In the genomic region with DNA sequence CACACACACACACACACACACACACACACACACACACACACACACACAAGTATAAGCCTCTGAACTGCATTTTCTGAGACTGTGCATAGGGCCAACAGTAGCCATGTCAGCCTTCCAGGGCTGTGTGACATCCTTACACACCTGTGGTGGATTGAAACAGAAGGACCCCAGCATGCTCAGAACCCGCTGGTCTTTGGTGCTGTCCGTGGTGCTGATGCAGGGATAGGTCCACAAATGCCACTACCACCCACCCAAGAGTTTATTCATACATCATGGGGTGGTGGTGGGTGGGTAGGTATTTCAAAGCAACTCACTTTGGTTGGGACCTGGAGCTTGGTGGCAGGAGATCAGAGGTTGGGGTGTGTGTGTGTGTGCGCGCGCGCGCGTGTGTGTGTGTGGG, we compare ENCODE assay signal across 11 mouse cellular contexts. TPM values are rescaled to one million over a fixed set of nuclear protein-coding genes. Genes with fewer than 3 reads are reported as not detected.
DNase-seq lines count a peak whose midpoint lies in the region; ATAC-seq and TF ChIP-seq lines count a peak whose summit lies in the region.
"Had no signal": no experiment of that assay in that cellular context is flagged by ENCODE, and none has a peak within 500 bp of the region (broad histone marks: within the 10 kb centered on the region; RNA-seq: fewer than 3 reads in every experiment).

No protein-coding gene starts in this region.

- no peak overlapping the region for H3K4me3 ChIP-seq in intestine, embryonic 14.5 days (ENCODE audit: low read depth, low read length)
- no peak overlapping the region for H3K4me3 ChIP-seq in intestine, postnatal 0 days (ENCODE audit: low read depth, low read length)
- H3K4me3 ChIP-seq: heart, embryonic 12.5 days had no signal

- H3K27ac ChIP-seq in intestine, embryonic 14.5 days (ENCODE audit: low read depth), result no peak overlapping the region
- H3K27ac ChIP-seq in intestine, postnatal 0 days (ENCODE audit: low read depth, low read length), result no peak overlapping the region

- WGBS in intestine, embryonic 14.5 days, result 0% methylated on average over 8 of the region's 8 CpGs
- 0% methylated on average over 3 of the region's 8 CpGs for WGBS in intestine, postnatal 0 days

- peak; percentile 80 for DNase-seq in intestine, embryonic 14.5 days (ENCODE audit: low spot score)
- peak; percentile 33 for DNase-seq in urinary bladder, postnatal 25 days (ENCODE audit: low spot score)
- no peak for DNase-seq in urinary bladder, postnatal 36 days (ENCODE audit: low spot score in 2 of 2)
- peak; percentile 74 for DNase-seq in forelimb bud, embryonic 11.5 days (ENCODE audit: low read depth, low spot score)
- peak; percentile 73 for DNase-seq in thymus, postnatal 4 days
- DNase-seq in layer of hippocampus, adult 18-20 months (ENCODE audit: low spot score in 2 of 2), result no peak
- DNase-seq in right cerebral cortex, postnatal 14 days, result no peak

- H3K4me2 ChIP-seq in intestine, embryonic 14.5 days (ENCODE audit: low read length), result no peak overlapping the region
- H3K4me2 ChIP-seq in intestine, postnatal 0 days (replicated peaks; ENCODE audit: low read depth), result no peak overlapping the region
- H3K4me2 ChIP-seq: heart, embryonic 12.5 days had no signal

- H3K36me3 ChIP-seq in intestine, embryonic 14.5 days (ENCODE audit: control insufficient read depth, insufficient read depth, low read length), result no peaks in the 10 kb centered on the region
- no peaks in the 10 kb centered on the region for H3K36me3 ChIP-seq in intestine, postnatal 0 days (ENCODE audit: control insufficient read depth, insufficient read depth)
- H3K36me3 ChIP-seq: heart, embryonic 12.5 days had no signal

- ATAC-seq in intestine, embryonic 14.5 days (replicated peaks; ENCODE audit: low FRiP score, low TSS enrichment, low read depth), result no peak
- no peak for ATAC-seq in intestine, postnatal 0 days
- ATAC-seq: activated CD4-positive, CD25-positive, alpha-beta regulatory T cell, adult 4 months had no signal

- no peak for TF ChIP-seq CTCF in intestine, postnatal 0 days (IDR thresholded peaks at IDR 0.05; ENCODE audit: low read depth)

- H3K9ac ChIP-seq in intestine, embryonic 14.5 days (ENCODE audit: low read length), result no peak overlapping the region
- no peak overlapping the region for H3K9ac ChIP-seq in intestine, postnatal 0 days (ENCODE audit: low read depth, low read length)
- H3K9ac ChIP-seq: heart, embryonic 12.5 days had no signal

- no peaks in the 10 kb centered on the region for H3K4me1 ChIP-seq in intestine, embryonic 14.5 days (replicated peaks; ENCODE audit: control insufficient read depth, insufficient read depth, low read length)
- no peaks in the 10 kb centered on the region for H3K4me1 ChIP-seq in intestine, postnatal 0 days (replicated peaks; ENCODE audit: control insufficient read depth, insufficient read depth, low read length)

- peaks cover 89% of the 10 kb centered on the region for H3K27me3 ChIP-seq in intestine, embryonic 14.5 days (replicated peaks; ENCODE audit: control insufficient read depth, insufficient read depth, low read length)
- H3K27me3 ChIP-seq in intestine, postnatal 0 days (replicated peaks; ENCODE audit: control insufficient read depth, insufficient read depth, low read length), result peaks cover 72% of the 10 kb centered on the region

- H3K9me3 ChIP-seq in intestine, embryonic 14.5 days (ENCODE audit: control insufficient read depth, low read length), result no peaks in the 10 kb centered on the region
- H3K9me3 ChIP-seq in intestine, postnatal 0 days (ENCODE audit: control insufficient read depth), result no peaks in the 10 kb centered on the region
- H3K9me3 ChIP-seq: heart, embryonic 12.5 days had no signal

RNA-seq across cellular contexts. Expression of gene Cryba2, which starts 1.4 kb away (rescaled TPM):
- 2.5 TPM in 1 of 2 replicates, not detected in the other for polyA plus RNA-seq in intestine, embryonic 14.5 days (2014; fragmentation: Nextera tagmentation; extraction: Ambion mirVana)
- 0.71 and 1.2 TPM in 2 replicates for polyA plus RNA-seq in intestine, postnatal 0 days (2015; fragmentation: Nextera tagmentation; extraction: Ambion mirVana)
- total RNA-seq in layer of hippocampus, adult 18-20 months (2021), result under 1 TPM in 1 of 2 experiments, not detected in 1; 0.48 TPM
- total RNA-seq: monocyte, adult 5-6 weeks had no signal
- polyA plus RNA-seq: activated CD4-positive, CD25-positive, alpha-beta regulatory T cell, adult 4 months; heart, embryonic 12.5 days had no signal

RNA-seq across cellular contexts. Expression of gene Fev, which starts 6.3 kb away (rescaled TPM):
- 0.55 and 1.4 TPM in 2 replicates for polyA plus RNA-seq in intestine, embryonic 14.5 days (2014; fragmentation: Nextera tagmentation; extraction: Ambion mirVana)
- polyA plus RNA-seq in intestine, postnatal 0 days (2015; fragmentation: Nextera tagmentation; extraction: Ambion mirVana), result 0.59 and 1.3 TPM in 2 replicates
- total RNA-seq in layer of hippocampus, adult 18-20 months (2021), result not detected
- total RNA-seq: monocyte, adult 5-6 weeks had no signal
- polyA plus RNA-seq: activated CD4-positive, CD25-positive, alpha-beta regulatory T cell, adult 4 months had no signal

RNA-seq across cellular contexts. Expression of gene Cdk5r2, which starts 36.8 kb away (rescaled TPM):
- polyA plus RNA-seq in intestine, embryonic 14.5 days (2014; fragmentation: Nextera tagmentation; extraction: Ambion mirVana), result 0.28 and 0.36 TPM in 2 replicates
- 0.13 and 0.29 TPM in 2 replicates for polyA plus RNA-seq in intestine, postnatal 0 days (2015; fragmentation: Nextera tagmentation; extraction: Ambion mirVana)
- total RNA-seq in layer of hippocampus, adult 18-20 months (2021), result 100 to 1,000 TPM; 203 to 204 TPM
- total RNA-seq: monocyte, adult 5-6 weeks had no signal
- polyA plus RNA-seq: activated CD4-positive, CD25-positive, alpha-beta regulatory T cell, adult 4 months; heart, embryonic 12.5 days had no signal

RNA-seq across cellular contexts. Expression of gene Cfap65, which starts 43.9 kb away (rescaled TPM):
- polyA plus RNA-seq in intestine, embryonic 14.5 days (2014; fragmentation: Nextera tagmentation; extraction: Ambion mirVana), result 0.15 and 0.27 TPM in 2 replicates
- polyA plus RNA-seq in intestine, postnatal 0 days (2015; fragmentation: Nextera tagmentation; extraction: Ambion mirVana), result 0.03 and 0.04 TPM in 2 replicates
- total RNA-seq in layer of hippocampus, adult 18-20 months (2021), result 1 to 10 TPM; 1.8 to 3.1 TPM
- total RNA-seq: monocyte, adult 5-6 weeks had no signal
- polyA plus RNA-seq: heart, embryonic 12.5 days had no signal

RNA-seq across cellular contexts. Expression of gene Ihh, which starts 60.0 kb away (rescaled TPM):
- 28.8 and 33.7 TPM in 2 replicates for polyA plus RNA-seq in intestine, embryonic 14.5 days (2014; fragmentation: Nextera tagmentation; extraction: Ambion mirVana)
- 24.9 and 25.3 TPM in 2 replicates for polyA plus RNA-seq in intestine, postnatal 0 days (2015; fragmentation: Nextera tagmentation; extraction: Ambion mirVana)
- total RNA-seq in layer of hippocampus, adult 18-20 months (2021), result under 1 TPM; 0.20 to 0.32 TPM
- total RNA-seq: monocyte, adult 5-6 weeks had no signal
- polyA plus RNA-seq: activated CD4-positive, CD25-positive, alpha-beta regulatory T cell, adult 4 months had no signal

Comparison
In these comparisons a context has a peak if more than half of its experiments do, and no peak if none do; other contexts are left out.
1. DNase-seq: peak in intestine, embryonic 14.5 days (single experiment), urinary bladder, postnatal 25 days (single experiment), forelimb bud, embryonic 11.5 days (single experiment) and thymus, postnatal 4 days (single experiment); none in urinary bladder, postnatal 36 days (0 of 2), layer of hippocampus, adult 18-20 months (0 of 2) and right cerebral cortex, postnatal 14 days (single experiment).